Mouse (Mus musculus): ENCODE measurements around the gene Dtwd1.

DNA sequence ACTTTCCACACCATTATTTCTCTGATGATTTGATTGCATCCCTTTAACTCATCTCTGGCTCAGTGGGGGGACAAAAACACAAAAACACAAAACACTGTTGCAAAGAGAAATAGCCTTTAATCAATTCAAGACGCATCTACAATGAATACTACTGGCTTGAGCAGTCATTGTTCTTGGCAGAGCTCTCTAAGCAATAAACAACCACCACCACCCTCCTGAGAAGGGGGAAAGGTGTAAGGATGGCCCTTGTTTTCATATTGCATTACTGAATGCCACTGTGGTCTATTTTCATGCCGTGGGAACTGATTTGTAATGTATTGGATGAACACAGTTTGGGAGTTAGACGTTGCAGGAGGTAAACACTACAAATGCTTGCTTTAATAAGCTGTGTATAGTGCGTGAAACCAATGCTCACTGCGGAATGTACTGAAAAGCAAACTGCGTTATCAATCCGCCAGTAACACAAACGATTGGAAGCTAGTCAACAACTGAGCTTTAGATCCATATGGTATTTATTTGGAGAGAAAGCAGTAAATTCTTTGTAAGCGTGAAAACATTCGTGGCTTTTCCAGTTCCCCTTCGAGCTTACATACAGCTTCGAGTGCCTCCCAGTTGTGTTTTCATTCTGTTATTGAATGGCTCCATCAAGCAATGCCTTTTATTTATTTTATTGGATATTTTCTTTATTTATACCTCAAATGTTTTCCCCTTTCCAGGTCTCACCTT lies 43.9 kb downstream of the Dtwd1 start:
- TF ChIP-seq CTCF (IDR thresholded peaks at IDR 0.05; ENCODE audit: extremely low read depth, insufficient read depth, insufficient read length, insufficient replicate concordance): no peak
- no peak for TF ChIP-seq POLR2A (IDR thresholded peaks at IDR 0.05; ENCODE audit: low read depth, low read length)
